Mouse (Mus musculus): ENCODE data around the gene Ppp1r14a.
A peak's percentile ranks its signal among the peaks of the same experiment; 100 is the strongest.

DNA sequence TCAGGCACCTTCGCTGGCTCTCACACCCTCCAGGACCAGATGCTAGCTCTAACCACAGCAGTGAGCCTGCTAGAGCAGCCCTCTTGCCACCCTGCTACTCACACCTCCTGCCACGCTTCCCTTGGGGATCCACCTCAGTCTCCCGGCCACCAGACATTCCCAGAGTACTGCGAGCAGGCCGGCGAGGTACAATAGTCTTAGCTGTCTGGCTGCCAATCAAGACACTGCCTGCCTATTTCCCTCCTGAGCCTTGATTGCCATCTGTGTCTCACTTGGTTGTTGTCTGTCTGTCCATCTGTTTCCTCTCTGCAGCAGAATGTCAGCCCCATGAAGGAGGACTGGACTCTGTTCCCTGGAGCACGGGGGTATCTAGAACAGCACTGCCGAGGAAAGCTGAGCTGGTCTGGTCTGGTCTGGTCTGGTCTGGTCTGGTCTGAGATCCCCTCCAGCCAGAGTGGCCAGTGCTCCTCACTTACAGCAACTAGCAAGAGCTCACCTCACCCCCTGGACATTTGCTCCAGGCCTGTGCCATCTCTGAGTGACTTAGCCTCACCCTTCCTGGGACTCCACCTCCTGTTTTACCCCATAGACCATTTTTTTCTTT is 53.5 kb downstream of the Ppp1r14a start:
- TF ChIP-seq CTCF (IDR thresholded peaks at IDR 0.05; ENCODE audit: low read depth, low read length) (no peak), GATA1 (IDR thresholded peaks at IDR 0.05; ENCODE audit: borderline replicate concordance, low read length) (no peak), POLR2AphosphoS5 (IDR thresholded peaks at IDR 0.05; ENCODE audit: insufficient replicate concordance, low read depth, low read length) (no peak), TAL1 (conservative IDR thresholded peaks at IDR 0.05; ENCODE audit: low read depth, low read length) (peak; percentile 48; the same call in 1 of the 2 replicates), GATA2 (IDR thresholded peaks at IDR 0.05; ENCODE audit: borderline replicate concordance, low read depth, low read length) (no peak)
